Mouse (Mus musculus): ENCODE measurements around the gene Cd22.

Gene Cd22

DNA sequence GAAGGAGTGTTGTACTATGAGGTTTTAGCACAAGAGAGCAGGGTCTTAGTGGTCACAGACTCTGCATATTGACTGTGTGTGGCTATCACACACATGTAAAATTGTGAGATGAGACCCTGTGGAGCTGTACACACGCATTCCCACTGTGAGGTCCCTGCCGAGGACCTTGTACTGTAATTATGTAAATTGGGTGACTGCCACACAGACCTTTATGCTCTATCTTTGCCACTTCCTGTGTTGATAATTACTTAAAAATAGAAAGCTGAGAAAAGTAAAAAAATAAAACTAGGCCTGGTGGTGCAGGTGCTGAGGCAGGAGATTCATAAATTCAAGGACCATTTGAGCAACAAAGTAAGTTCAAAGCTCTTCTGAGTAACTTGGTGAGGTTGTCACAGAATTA is 10.5 kb upstream of the Cd22 start:
- no peaks in the 10 kb centered on the region for H3K27me3 ChIP-seq (ENCODE audit: control insufficient read depth, insufficient read depth, low read length, poor library complexity, severe bottlenecking)
- peak; percentile 49 for DNase-seq (ENCODE audit: low read depth, low spot score)
- H3K36me3 ChIP-seq (ENCODE audit: control insufficient read depth, insufficient read depth, low read length, poor library complexity, severe bottlenecking) = no peaks in the 10 kb centered on the region

DNA sequence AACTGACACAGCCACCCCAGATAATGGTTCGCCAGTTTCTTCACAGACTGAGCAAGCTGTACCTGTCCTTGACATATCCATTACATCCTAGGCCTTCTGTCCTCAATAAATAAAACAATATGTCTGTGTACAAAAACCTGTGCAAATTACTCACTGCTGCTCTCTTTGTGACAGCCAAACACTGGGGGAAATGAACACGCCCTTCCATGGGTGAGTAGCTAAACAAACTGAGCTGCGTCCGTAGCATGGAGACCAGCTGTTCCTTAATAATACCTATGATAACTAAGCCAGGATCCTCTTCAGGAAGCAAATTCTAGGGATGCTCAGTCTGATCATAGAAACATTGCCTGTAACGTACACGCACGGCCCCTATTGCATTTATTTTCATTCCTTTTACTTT is 8.6 kb upstream of the Cd22 start:
- Histone ChIP-seq H3K36me3 (ENCODE audit: control insufficient read depth, insufficient read depth, low read length, poor library complexity, severe bottlenecking) (no peaks in the 10 kb centered on the region), H3K27me3 (ENCODE audit: control insufficient read depth, insufficient read depth, low read length, poor library complexity, severe bottlenecking) (no peaks in the 10 kb centered on the region)
- DNase-seq (ENCODE audit: low read depth, low spot score) = no peak

DNA sequence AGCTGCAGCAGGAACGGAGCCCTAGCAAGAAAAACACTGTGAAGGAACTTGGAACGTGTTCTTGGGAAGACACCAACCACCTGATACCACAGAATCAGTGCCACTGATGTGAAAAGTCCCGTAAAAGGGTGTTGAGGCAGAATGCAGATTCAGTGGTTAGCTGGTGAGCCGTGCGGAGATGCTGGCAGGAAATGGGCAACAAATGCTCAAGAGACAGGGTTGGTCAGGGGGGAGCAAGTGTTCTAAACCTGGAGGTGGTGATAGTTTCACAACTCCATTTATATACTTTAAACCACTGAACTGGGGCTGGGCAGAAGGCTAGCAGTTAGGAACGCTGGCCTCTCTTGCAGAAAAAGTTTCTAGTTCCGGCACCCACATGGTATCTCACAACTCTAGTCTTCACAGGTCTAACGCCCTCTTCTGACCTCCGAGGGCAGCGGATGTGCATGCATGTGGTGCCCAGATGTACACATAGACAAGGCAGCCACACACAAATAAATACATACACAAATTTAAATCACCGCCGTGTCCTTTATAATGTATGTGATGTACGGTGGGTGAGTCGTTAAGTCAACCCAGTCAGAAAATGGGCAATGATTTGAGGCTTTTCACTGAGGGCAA is 7.5 kb upstream of the Cd22 start:
- peak; percentile 91 for DNase-seq (ENCODE audit: low read depth, low spot score)
- Histone ChIP-seq H3K36me3 (ENCODE audit: control insufficient read depth, insufficient read depth, low read length, poor library complexity, severe bottlenecking) (no peaks in the 10 kb centered on the region), H3K27me3 (ENCODE audit: control insufficient read depth, insufficient read depth, low read length, poor library complexity, severe bottlenecking) (no peaks in the 10 kb centered on the region)

DNA sequence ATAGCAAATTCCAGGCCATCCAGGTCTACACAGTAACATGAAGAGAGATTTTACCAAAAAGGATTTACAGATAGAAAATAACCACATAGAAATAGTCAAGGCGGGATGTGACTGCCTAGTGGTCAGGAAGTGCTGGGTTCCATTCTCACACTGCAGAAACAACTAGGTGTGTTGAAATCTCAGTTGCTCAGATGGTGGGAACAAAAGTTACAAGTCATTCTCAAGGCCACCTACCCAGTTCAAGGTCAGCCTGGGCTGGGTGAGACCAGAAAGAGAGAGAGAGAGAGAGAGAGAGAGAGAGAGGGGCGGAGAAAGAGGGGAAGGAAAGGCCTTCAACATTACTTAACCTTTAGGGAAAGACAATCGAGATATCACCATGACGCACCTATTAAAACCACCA is 6.7 kb upstream of the Cd22 start:
- no peaks in the 10 kb centered on the region for H3K27me3 ChIP-seq (ENCODE audit: control insufficient read depth, insufficient read depth, low read length, poor library complexity, severe bottlenecking)
- no peak for DNase-seq (ENCODE audit: low read depth, low spot score)
- H3K36me3 ChIP-seq (ENCODE audit: control insufficient read depth, insufficient read depth, low read length, poor library complexity, severe bottlenecking) = no peaks in the 10 kb centered on the region

DNA sequence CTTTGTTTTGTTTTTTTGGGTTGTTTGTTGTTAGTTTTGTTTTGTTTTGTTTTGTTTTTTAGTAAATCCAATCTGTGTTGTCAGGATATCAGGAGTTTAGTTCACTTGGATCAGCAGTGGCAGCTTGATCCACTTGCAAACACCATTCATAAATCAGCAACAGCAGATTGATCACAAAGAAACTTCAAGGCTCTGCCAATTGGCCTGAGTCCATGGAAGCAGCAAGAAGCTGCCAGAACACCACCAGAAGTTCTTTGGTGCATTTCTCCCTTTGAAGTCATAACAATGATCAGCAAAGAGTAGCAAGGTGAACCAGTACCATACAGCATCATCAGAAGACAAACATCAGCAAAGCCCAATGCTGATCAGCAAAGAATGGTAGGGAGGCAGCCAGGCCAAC is 3.9 kb upstream of the Cd22 start:
- no peak for DNase-seq (ENCODE audit: low read depth, low spot score)
- no peaks in the 10 kb centered on the region for H3K27me3 ChIP-seq (ENCODE audit: control insufficient read depth, insufficient read depth, low read length, poor library complexity, severe bottlenecking)
- peaks cover 2% of the 10 kb centered on the region for H3K36me3 ChIP-seq (ENCODE audit: control insufficient read depth, insufficient read depth, low read length, poor library complexity, severe bottlenecking)

DNA sequence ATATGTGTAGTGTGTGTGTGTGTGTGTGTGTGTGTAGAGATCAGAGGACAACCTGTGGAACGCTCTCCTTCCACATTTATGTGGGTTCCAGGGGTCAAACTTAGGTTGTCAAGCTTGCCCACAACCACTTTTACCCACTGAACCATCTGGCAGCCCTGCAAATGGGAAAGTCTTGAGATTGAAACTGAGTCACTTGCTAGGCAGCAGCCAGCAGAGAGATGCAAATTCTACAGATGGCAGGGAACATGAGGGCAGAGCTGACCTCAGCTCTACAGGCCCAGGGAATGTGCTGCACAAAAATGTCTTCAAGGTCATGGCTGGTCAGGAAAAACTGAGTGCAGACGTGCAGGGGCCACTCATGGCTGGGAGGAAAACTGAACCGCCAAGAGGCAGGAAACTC is 1.2 kb upstream of the Cd22 start:
- Histone ChIP-seq H3K27me3 (ENCODE audit: control insufficient read depth, insufficient read depth, low read length, poor library complexity, severe bottlenecking) (no peaks in the 10 kb centered on the region), H3K36me3 (ENCODE audit: control insufficient read depth, insufficient read depth, low read length, poor library complexity, severe bottlenecking) (peaks cover 16% of the 10 kb centered on the region)
- DNase-seq (ENCODE audit: low read depth, low spot score) = no peak

DNA sequence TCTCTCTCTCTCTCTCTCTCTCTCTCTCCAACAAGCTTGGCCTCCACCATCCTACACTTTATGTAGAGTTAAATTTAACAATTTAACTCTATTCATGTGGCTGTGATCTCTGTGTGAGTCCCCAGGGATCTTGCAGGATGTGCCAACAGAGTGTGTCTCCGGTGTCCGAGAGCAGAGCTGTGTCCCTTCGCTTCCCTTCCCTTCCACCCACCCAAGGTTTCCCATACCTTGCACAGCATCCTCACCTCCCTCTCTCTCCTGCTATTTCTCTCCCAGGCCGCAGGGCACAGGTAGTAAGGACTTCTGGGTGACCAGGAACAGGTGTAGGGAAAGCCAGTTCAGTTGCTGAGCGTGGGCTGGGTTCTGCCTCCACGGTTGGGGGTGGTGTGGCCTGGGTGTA is 1.2 kb downstream of the Cd22 start:
- peak; percentile 78 for DNase-seq (ENCODE audit: low read depth, low spot score)
- Histone ChIP-seq H3K36me3 (ENCODE audit: control insufficient read depth, insufficient read depth, low read length, poor library complexity, severe bottlenecking) (peaks cover 25% of the 10 kb centered on the region), H3K27me3 (ENCODE audit: control insufficient read depth, insufficient read depth, low read length, poor library complexity, severe bottlenecking) (no peaks in the 10 kb centered on the region)

DNA sequence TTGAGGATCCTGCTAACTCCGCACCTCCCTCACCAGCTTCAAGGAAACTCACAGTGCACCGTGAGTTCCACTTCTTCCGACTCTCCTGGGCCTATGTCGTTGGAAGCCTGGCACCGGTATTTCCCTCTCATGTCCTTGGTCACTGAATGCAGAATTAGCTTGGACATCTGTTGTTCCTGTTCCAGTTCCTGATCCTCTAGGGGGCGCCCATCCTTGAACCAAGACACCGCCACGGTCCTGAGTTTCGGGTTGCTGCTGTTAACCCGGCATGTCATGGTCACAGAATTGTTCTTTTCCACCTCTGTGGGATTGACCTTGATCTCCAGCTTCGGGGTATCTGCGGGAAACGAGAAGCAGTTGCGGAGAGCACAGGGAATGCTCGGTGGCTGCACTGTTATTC is 7.1 kb downstream of the Cd22 start:
- peak; percentile 83 for DNase-seq (ENCODE audit: low read depth, low spot score)
- peaks cover 46% of the 10 kb centered on the region for H3K36me3 ChIP-seq (ENCODE audit: control insufficient read depth, insufficient read depth, low read length, poor library complexity, severe bottlenecking)

DNA sequence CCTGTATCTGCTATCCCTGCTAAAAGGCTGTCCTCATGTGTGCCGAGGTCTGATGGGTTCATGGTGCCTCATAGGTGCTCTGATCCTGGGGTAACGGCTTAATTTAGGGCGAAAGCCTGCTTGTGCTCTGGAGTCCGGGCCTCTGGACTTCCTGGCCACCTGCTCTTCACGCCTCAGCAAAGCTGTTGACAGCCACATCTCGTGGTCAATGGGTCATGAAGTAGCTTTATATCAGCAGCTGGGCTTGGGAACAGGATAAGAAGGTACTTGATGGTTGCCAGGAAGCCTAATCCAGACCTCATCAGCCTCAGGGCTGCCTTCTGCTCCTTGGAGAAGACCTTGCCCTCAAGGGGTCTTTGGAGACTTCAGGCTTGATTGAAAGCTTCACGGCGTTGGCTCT is 16.8 kb downstream of the Cd22 start:
- DNase-seq (ENCODE audit: low read depth, low spot score) = peak; percentile 50
- peaks cover 22% of the 10 kb centered on the region for H3K36me3 ChIP-seq (ENCODE audit: control insufficient read depth, insufficient read depth, low read length, poor library complexity, severe bottlenecking)
- H3K27me3 ChIP-seq (ENCODE audit: control insufficient read depth, insufficient read depth, low read length, poor library complexity, severe bottlenecking) = no peaks in the 10 kb centered on the region

More for the DNA sequence above, 7.1 kb downstream of the Cd22 start:
- H3K27me3 ChIP-seq (ENCODE audit: control insufficient read depth, insufficient read depth, low read length, poor library complexity, severe bottlenecking) = no peaks in the 10 kb centered on the region

DNA sequence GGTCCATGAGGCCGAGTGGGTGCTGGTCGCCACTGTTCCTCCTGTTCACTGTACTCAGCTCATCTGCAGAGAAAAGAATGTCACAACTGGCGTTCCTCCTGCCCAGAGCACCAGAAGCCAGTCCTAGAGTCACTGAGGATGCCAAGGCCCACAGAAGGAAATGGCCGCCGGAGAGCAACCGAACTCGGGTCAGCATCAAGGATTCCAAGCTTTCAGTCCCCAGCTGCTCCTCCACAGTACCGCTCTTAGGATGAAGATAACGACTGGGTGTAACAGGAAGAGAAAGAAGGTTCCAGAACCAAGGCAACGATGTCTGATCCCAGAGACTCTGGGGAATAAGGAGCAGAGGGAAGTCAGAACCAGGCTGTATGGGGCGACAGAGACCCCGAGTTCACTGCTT is 18.7 kb downstream of the Cd22 start, which contains the start of gene Ffar1:
Gene Ffar1, minus strand, starts transcription at position 101 of the 400 bp plus-strand sequence.
- DNase-seq (ENCODE audit: low read depth, low spot score) = no peak
- peaks cover 9% of the 10 kb centered on the region for H3K36me3 ChIP-seq (ENCODE audit: control insufficient read depth, insufficient read depth, low read length, poor library complexity, severe bottlenecking)
- H3K27me3 ChIP-seq (ENCODE audit: control insufficient read depth, insufficient read depth, low read length, poor library complexity, severe bottlenecking) = no peaks in the 10 kb centered on the region

DNA sequence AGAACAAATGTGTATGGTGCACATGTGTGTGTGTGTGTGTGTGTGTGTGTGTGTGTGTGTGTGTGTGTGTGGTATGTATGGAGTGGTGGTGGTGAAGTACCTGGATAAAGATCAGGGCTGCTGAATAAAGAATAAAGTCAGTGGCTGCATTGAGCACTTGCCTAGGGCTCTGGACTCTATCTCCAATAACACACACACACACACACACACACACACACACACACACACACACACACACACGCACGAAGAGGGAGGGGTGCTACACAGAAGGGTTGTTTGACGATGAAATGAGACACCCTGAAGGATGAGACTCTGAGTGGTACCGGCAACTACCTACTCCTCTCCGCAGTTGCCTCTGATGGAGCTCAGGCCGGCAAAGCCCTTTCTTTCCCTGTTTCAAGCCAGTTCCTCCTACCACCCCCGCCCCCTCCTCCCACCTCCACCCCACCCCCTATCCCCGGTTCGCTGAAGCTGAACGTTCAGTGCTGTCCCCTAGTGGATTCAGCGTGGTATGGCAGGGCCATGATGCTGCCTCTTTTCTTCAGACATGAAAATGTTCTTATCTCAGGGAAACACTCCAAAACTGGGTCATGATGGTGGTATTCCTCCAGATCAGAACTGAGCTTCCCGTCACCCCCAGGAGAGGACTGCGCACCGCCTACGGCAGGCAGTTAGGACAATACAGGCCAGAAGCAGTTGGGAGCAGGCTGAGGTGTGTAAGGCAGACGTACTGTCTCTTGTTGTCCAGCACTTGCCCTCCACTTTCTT is 20.3 kb downstream of the Cd22 start:
- H3K36me3 ChIP-seq (ENCODE audit: control insufficient read depth, insufficient read depth, low read length, poor library complexity, severe bottlenecking) = no peaks in the 10 kb centered on the region; the same call in 1 of the 2 replicates
- DNase-seq (ENCODE audit: low read depth, low spot score) = peak; percentile 83

DNA sequence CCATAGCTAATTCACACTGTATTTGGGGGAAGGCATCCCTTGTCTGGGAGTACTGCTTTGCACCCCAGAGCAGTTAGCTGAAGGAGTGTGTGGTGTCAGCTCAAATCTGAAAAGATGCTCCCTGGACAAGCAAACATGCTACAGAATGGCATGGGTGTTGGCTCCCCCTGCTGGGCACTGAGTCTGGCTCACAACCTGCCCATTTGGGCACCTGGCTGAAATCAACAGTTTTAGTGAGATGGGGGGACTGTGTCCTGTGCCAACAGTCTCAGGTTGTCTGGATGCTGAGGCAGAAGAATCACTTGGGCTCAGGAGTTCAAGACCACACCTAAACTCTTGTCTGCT is 20.9 kb downstream of the Cd22 start:
- H3K27me3 ChIP-seq (ENCODE audit: control insufficient read depth, insufficient read depth, low read length, poor library complexity, severe bottlenecking) = no peaks in the 10 kb centered on the region
- peak; percentile 94 for DNase-seq (ENCODE audit: low read depth, low spot score)
- H3K36me3 ChIP-seq (ENCODE audit: control insufficient read depth, insufficient read depth, low read length, poor library complexity, severe bottlenecking) = no peaks in the 10 kb centered on the region; the same call in 1 of the 2 replicates

More for the DNA sequence above, 20.3 kb downstream of the Cd22 start:
- H3K27me3 ChIP-seq (ENCODE audit: control insufficient read depth, insufficient read depth, low read length, poor library complexity, severe bottlenecking) = no peaks in the 10 kb centered on the region

DNA sequence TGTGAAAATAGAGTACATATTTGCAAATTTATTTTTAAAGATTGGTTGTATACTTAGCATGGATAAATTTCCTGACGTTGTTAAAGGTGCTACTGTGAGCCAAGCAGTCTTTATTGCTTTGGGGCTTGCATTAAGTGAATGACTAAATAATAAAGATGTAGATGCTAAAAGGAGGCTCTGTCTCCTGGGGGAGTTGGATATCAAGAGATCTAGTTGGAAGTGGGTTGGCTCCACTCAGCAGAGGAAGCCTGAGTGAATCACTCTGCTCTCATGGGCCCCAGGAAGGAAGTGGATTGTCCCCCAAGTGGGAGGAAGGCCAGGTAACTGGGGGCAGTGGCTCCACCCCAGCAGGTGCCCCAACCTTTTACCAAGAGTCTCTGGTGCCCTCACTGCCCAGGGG is 22.4 kb downstream of the Cd22 start:
- DNase-seq (ENCODE audit: low read depth, low spot score) = no peak
- no peaks in the 10 kb centered on the region; the same call in 1 of the 2 replicates for H3K36me3 ChIP-seq (ENCODE audit: control insufficient read depth, insufficient read depth, low read length, poor library complexity, severe bottlenecking)
- no peaks in the 10 kb centered on the region for H3K27me3 ChIP-seq (ENCODE audit: control insufficient read depth, insufficient read depth, low read length, poor library complexity, severe bottlenecking)

DNA sequence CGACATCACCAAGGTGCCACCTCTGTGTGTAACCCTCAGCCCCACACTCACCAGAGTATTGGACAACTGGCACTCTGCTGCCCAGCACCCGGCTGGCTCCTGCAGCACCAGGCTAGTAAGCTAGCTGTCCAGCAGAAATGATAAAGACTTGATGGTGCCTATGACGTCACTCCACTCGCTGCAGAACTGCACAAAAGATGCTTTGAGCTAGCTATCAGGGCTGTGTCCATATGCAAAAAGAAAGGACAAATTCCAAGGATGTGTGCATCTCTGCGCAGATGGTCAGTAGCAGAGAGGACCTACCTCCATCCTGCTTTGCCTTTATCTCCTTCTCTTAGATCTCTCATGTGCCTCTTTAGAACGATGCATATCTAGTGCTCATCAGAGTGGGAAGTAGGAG is 24.1 kb downstream of the Cd22 start, which contains the start of gene Ffar3:
Gene Ffar3, minus strand, starts transcription at position 101 of the 400 bp plus-strand sequence.
- H3K36me3 ChIP-seq (ENCODE audit: control insufficient read depth, insufficient read depth, low read length, poor library complexity, severe bottlenecking) = no peaks in the 10 kb centered on the region; the same call in 1 of the 2 replicates
- no peaks in the 10 kb centered on the region for H3K27me3 ChIP-seq (ENCODE audit: control insufficient read depth, insufficient read depth, low read length, poor library complexity, severe bottlenecking)
- DNase-seq (ENCODE audit: low read depth, low spot score) = no peak

DNA sequence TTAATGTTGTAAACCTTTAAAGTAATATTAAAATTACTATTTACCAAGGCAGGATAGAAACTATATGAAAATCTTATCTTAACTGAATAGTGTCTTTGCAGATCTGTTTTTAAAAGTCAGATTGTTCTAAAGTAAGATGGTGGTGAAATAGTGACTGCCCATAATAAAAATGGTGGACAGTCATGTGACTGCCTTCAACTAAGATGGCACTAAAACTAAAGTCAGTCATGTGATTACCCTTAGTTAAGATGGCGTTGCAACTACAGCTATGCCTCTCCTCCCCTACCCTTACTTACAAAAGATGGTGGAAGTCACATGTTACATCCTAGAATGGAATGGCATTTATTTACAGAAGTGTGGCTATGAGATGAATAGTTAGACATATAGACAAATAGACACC is 28.7 kb downstream of the Cd22 start:
- DNase-seq (ENCODE audit: low read depth, low spot score) = no peak
- no peaks in the 10 kb centered on the region for H3K27me3 ChIP-seq (ENCODE audit: control insufficient read depth, insufficient read depth, low read length, poor library complexity, severe bottlenecking)
- no peaks in the 10 kb centered on the region for H3K36me3 ChIP-seq (ENCODE audit: control insufficient read depth, insufficient read depth, low read length, poor library complexity, severe bottlenecking)
